Mouse (Mus musculus): ENCODE measurements around the gene Bok.

The Bok gene

DNA sequence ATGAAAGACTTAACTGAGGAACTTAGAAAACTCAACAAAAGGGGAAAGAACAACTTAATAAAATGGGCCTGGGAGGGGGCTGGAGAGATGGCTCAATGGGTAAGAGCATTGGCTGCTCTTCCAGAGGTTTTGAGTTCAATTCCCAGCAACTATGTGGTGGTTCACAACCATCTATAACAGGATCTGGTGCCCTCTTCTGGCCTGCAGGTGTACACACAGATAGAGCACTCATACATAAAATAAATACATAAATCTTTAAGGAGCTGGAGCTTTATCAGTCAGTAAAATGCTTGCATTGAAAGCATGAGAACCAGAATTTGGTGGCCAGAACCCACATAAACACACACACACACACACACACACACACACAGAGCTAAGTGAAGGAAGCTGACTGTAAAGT is 57.5 kb downstream of the Bok start:
- DNase-seq (ENCODE audit: low spot score), result no peak
